Mouse (Mus musculus): ENCODE measurements around the gene Nup43. TPM values are rescaled to one million over a fixed set of nuclear protein-coding genes. Genes with fewer than 3 reads are reported as not detected.

Gene Nup43
- total RNA-seq, 2 experiments from 2014 or later, result 4.4 to 4.5 TPM

DNA sequence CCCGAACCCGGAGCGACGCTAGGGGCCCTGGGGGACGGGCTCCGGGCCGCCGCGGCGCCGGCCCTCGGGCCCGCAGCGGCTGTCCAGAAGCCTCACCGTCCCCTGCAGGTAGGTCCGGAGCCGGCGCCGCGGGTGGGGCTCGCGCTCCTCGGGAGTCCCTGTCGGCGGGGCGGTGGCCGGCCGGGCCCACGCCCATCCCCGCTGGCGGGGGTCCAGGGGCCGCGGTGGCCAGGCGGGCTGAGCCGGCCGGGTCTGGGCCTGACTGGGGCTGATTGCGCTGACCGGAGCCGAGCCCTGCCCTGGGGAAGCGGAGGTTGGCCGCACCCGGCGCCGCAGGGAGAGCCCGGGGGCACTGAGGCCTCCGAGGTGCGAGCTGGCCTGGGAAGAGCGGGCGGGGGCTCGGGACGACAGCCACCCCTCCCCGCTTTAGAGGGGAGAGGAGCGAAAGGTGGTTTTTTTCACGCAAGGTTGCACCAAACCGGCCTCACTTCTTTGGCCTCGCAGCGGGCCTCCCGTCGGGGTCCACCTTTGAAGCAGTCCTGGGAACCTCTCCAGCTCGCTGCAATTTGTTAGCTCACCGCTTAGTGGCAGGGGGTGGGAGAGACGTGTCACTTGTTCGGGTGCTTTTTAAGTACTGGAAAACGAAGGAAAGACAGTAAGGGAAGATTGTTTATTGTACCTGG lies 14.2 kb downstream of the Nup43 start:
- intact Hi-C loops (cut with DNase I), result loop anchor here (1.0 to 5.0 kb wide), 2 partner anchors 18 to 101 kb away; no protein-coding TSS in a partner anchor
- peak; percentile 56 to 71 for DNase-seq (ENCODE audit: low spot score in 2 of 2)

DNA sequence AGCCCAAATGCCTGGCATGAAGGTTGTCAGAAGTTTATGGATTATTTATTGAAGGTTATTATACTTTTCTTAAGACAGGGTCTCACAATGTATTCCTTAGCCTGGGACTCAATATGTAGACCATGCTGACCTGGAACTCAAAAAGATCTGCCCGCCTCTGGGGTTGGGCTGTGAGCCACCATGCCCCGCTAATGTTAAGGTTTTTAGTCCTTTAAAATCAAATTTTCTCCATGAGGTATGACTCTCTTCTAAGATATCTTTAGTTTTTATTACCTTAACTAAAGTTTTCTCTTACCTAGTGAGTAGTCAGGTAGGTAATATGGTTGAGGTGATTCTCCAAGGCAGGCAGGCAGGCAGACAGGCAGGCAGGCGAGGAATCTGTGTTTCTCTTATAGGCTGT lies 14.9 kb downstream of the Nup43 start:
- intact Hi-C loops (cut with DNase I), result loop anchor here (5.0 kb wide), 1 partner anchor 100 kb away; no protein-coding TSS in a partner anchor
- DNase-seq (ENCODE audit: low spot score in 2 of 2), result no peak

DNA sequence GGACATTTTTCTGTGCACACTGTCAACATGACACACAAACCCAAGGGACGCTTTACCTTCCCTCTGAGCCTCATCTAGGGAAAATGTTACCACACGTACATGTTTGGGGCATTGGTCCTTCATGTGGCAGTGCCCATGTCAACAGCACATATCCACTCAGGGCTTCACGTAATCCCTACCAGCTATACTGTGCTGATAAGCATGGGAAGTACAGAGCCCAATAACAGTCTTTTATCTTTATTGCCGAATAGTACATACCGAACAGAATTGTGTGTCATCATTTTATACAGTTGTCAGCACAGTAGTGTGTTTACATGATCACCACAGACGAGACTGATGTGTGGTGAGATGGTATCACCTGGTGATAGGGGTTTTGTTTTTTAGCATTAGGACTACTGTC lies 19.6 kb downstream of the Nup43 start:
- intact Hi-C loops (cut with DNase I), result no loop called here
- no peak for DNase-seq (ENCODE audit: low spot score in 2 of 2)

DNA sequence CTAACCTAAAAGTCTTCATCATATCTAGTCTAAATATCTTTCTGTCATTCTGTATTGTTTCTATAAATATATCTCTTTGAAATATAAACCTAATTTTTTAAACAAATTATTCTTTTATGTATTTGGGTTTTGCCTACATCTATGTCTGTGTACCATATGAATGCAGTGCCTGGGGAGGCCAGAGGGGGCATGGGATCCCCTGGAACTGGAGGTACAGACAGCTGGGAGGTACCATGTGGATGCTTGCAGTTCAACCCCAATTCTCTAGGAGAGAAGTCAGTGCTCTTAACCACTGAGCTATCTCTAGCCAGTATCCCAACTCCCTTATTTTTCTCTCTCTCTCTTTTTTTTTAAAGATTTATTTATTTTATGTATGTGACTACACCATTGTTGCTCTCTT lies 28.0 kb downstream of the Nup43 start:
- intact Hi-C loops (cut with DNase I), result no loop called here
- DNase-seq (ENCODE audit: low spot score in 2 of 2), result no peak

DNA sequence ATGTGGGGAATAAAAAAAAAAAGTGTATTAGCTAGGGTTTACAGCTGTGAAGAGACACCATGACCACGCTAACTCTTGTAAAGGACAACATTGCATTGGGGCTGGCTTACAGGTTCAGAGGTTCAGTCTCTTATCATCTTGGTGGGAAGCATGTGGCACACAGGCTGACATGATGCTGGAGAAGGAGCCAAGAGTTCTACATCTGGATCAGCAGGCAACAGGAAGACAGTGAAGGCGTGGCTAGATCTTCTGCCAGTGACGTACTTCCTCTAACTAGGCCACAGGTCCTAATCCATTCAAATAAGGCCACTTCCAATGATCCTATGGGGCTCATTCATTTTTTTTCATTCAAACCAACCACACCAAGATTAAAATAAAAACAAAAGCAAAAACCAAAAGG lies 32.8 kb downstream of the Nup43 start:
- DNase-seq (ENCODE audit: low spot score in 2 of 2), result no peak
- intact Hi-C loops (cut with DNase I), result no loop called here

DNA sequence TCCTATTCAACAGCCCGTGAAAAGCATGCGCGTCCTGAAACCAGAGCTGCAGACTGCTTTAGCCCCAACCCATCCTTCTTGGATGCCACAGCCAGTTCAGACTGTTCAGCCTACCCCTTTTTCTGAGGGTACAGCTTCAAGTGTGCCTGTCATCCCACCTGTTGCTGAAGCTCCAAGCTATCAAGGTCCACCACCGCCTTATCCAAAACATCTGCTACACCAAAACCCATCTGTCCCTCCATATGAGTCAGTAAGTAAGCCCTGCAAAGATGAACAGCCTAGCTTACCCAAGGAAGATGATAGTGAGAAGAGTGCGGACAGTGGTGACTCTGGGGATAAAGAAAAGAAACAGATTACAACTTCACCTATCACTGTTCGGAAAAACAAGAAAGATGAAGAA lies 35.3 kb downstream of the Nup43 start:
- intact Hi-C loops (cut with DNase I), result no loop called here
- no peak for DNase-seq (ENCODE audit: low spot score in 2 of 2)

DNA sequence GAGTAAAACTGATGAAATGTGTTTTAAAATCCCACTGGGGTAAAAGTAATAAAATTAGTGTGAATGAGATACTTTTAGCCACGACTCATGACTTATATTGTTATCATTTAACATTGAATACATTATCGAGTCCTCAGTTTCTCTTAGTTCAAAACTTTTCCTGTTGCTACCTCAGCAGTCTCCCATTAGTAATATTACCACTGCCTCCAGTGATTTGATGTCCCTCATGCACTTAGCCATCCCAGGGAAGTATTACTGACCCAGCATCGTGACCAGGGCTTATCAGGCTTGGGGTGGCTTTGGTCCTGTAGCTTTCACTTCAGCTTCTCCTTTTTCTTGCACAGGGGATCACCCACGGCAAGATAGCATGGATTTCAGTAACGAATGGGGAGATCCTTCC lies 42.8 kb downstream of the Nup43 start:
- intact Hi-C loops (cut with DNase I), result no loop called here
- DNase-seq (ENCODE audit: low spot score in 2 of 2), result no peak

DNA sequence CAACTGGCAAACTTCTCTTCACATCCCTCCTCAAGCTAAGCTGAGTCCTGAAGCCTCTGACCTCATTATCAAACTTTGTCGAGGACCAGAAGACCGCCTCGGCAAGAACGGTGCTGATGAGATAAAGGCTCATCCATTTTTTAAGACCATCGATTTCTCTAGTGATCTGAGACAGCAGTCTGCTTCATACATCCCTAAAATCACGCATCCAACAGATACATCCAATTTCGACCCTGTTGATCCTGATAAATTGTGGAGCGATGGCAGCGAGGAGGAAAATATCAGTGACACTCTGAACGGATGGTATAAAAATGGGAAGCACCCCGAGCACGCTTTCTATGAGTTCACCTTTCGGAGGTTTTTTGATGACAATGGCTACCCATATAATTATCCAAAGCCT lies 45.2 kb downstream of the Nup43 start:
- intact Hi-C loops (cut with DNase I), result no loop called here
- DNase-seq (ENCODE audit: low spot score in 2 of 2), result no peak

DNA sequence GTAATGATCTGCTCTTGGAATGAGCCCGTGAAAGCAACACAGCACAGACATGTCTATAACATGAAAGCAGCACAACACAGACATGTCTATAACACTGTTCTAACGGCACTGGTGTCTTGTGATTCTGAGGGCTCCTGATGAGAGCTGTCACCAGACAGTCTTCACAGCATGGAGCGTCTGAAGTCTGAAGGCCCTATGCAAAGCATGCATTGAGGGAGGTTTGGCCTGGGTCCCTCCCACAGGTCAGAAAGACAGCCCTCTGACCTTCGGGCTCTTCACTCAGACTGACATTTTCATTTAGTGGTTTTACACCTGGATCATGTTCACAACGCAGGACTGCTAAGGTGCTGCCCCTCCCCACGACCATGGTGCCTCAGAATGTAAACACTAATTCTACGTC lies 47.8 kb downstream of the Nup43 start:
- intact Hi-C loops (cut with DNase I), result no loop called here
- DNase-seq (ENCODE audit: low spot score in 2 of 2), result no peak

DNA sequence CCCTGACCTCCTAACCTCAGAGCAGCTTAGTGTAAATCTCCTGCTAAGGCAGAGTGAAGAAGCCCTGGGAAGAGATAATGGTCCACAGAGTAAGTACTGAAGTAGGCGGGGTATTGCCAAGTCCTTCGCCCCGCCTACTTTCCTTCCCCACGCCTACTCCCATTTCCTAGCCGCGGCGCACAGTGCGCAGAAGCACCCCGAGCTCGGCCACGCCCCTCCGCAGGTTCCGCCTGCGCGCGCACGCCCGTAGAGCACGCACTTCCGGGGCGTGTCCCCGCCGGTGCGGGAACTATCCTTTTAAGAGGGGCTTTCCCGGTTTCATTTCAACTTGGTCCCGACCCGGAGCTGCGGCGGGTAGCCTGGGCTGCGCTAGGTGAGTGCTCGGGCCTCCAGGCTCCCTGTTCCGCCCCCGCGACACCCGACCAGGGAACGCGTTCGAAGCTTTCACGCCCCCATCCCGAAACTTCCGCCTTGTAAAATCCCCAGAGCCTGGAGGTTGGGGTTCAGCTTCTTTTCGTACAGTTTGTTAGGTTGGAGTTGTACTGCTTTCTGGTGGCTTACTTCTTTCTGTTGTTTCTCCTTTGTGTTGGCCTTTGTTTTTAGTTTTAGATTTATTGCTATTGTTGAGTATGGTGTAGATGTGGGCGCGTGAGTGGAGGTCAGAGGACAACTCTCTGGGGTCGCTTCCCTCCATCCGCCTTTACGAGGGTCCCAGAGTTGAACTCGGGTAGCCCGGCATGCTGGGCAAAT lies 58.6 kb downstream of the Nup43 start, which contains the start of gene Katna1:
Katna1 (plus strand) TSS at position 250 of the 750 bp plus-strand sequence.
- peak; percentile 88 for DNase-seq (ENCODE audit: low spot score in 2 of 2)
- intact Hi-C loops (cut with DNase I), result loop anchor here (5.0 kb wide), 1 partner anchor 56 kb away; no protein-coding TSS in a partner anchor

DNA sequence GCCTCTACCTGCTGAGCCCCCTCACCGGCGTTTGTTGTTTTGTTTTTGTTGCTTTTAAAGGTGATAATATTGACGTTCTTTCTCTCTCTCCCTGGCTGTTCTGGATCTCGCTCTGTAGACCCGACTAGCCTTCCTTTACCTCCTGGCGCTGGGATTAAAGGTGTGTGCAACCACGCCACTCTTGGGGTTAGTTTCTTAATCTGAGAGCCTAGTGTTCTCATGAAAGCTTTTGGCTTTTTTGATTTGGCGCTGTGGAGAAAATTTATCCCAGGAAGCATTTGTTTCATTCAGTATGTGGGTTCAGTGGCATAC lies 59.2 kb downstream of the Nup43 start:
- no peak for DNase-seq (ENCODE audit: low spot score in 2 of 2)
- intact Hi-C loops (cut with DNase I), result loop anchor here (5.0 kb wide), 1 partner anchor 56 kb away; no protein-coding TSS in a partner anchor

DNA sequence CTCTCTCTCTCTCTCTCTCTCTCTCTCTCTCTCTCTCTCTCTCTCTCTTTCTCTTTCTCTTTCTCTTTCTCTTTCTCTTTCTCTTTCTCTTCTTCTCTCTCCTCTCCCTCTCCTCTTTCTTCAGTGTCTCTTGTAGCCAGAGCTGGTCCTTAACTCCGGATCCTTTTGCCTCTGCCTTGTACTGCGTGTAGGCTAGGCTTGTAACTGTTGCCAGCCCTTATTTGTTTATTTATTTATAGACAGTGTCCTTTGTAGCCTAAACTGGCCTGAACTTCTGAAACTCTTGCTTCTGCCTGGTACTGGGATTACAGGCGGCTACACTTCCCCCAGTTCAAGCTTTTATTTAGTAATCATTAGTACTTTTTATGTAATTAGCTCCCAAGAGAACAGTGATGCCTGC lies 59.7 kb downstream of the Nup43 start:
- intact Hi-C loops (cut with DNase I), result loop anchor here (5.0 kb wide), 1 partner anchor 55 kb away; no protein-coding TSS in a partner anchor
- no peak for DNase-seq (ENCODE audit: low spot score in 2 of 2)

Other genes with a start within 250 kb of the Nup43 start
- gene Ulbp1, start 193.9 kb upstream of the Nup43 start, total RNA-seq (2021), result under 1 TPM; 0.05 to 0.11 TPM
- gene Lrp11, start 77.7 kb upstream of the Nup43 start, total RNA-seq (2021), result 100 to 1,000 TPM; 137 to 167 TPM
- gene Pcmt1, start 13.6 kb downstream of the Nup43 start, total RNA-seq (2021), result 100 to 1,000 TPM; 179 to 195 TPM
- 10 to 100 TPM; 30.3 to 34.3 TPM for gene Lats1, start 13.7 kb downstream of the Nup43 start, total RNA-seq (2021)
- gene Katna1, start 58.5 kb downstream of the Nup43 start, total RNA-seq (2021), result 10 to 100 TPM; 12.4 to 17.5 TPM
- gene Ginm1, start 125.3 kb downstream of the Nup43 start, total RNA-seq (2021), result 10 to 100 TPM; 20.2 to 20.9 TPM
- 10 to 100 TPM; 27.3 to 36.6 TPM for gene Ppil4, start 125.4 kb downstream of the Nup43 start, total RNA-seq (2021)
- gene Zc3h12d, start 165.0 kb downstream of the Nup43 start, total RNA-seq (2021), result under 1 TPM in 1 of 2 experiments, not detected in 1; 0.12 TPM